Mouse (Mus musculus): Measurements from ENCODE around the gene Tyw1.

Gene Tyw1

GRCm38 (mm10) chr5:130255017-130255720 is at the start of gene Tyw1, which contains the start of gene Sbds:
TSS of gene Tyw1 (plus strand) at chr5:130255619.
TSS of gene Sbds (minus strand) at chr5:130255530.
- DNase-seq (ENCODE audit: low read depth, low spot score): peak; percentile 99

GRCm38 (mm10) chr5:130207299-130207698 is 48.1 kb upstream of the Tyw1 start:
- no peak for DNase-seq (ENCODE audit: low read depth, low spot score)

GRCm38 (mm10) chr5:130212956-130213355 is 42.5 kb upstream of the Tyw1 start:
- no peak for DNase-seq (ENCODE audit: low read depth, low spot score)

- DNase-seq (ENCODE audit: low read depth, low spot score): no peak
Observed at GRCm38 (mm10) chr5:130216781-130217180, 38.6 kb upstream of the Tyw1 start, which contains the start of gene Tmem248. TSS of gene Tmem248 (plus strand) at chr5:130217081.

GRCm38 (mm10) chr5:130217406-130217805 is 38.0 kb upstream of the Tyw1 start:
- no peak for DNase-seq (ENCODE audit: low read depth, low spot score)

GRCm38 (mm10) chr5:130218336-130218735 is 37.1 kb upstream of the Tyw1 start:
- DNase-seq (ENCODE audit: low read depth, low spot score): peak; percentile 61

- no peak for DNase-seq (ENCODE audit: low read depth, low spot score)
Observed at GRCm38 (mm10) chr5:130221316-130221715, 34.1 kb upstream of the Tyw1 start.

- DNase-seq (ENCODE audit: low read depth, low spot score): no peak
Observed at GRCm38 (mm10) chr5:130221760-130222145, 33.7 kb upstream of the Tyw1 start.

- peak; percentile 83 for DNase-seq (ENCODE audit: low read depth, low spot score)
Observed at GRCm38 (mm10) chr5:130222146-130223004, 33.0 kb upstream of the Tyw1 start.

GRCm38 (mm10) chr5:130226790-130227189 is 28.6 kb upstream of the Tyw1 start:
- peak; percentile 42 for DNase-seq (ENCODE audit: low read depth, low spot score)

GRCm38 (mm10) chr5:130228120-130228519 is 27.3 kb upstream of the Tyw1 start:
- no peak for DNase-seq (ENCODE audit: low read depth, low spot score)

- DNase-seq (ENCODE audit: low read depth, low spot score): no peak
Observed at GRCm38 (mm10) chr5:130236302-130236701, 19.1 kb upstream of the Tyw1 start.

GRCm38 (mm10) chr5:130239236-130239635 is 16.2 kb upstream of the Tyw1 start:
- no peak for DNase-seq (ENCODE audit: low read depth, low spot score)

- no peak for DNase-seq (ENCODE audit: low read depth, low spot score)
Observed at GRCm38 (mm10) chr5:130239856-130240255, 15.6 kb upstream of the Tyw1 start.

- DNase-seq (ENCODE audit: low read depth, low spot score): no peak
Observed at GRCm38 (mm10) chr5:130241426-130241825, 14.0 kb upstream of the Tyw1 start.

GRCm38 (mm10) chr5:130247823-130248222 is 7.6 kb upstream of the Tyw1 start:
- DNase-seq (ENCODE audit: low read depth, low spot score): no peak

- DNase-seq (ENCODE audit: low read depth, low spot score): peak; percentile 86
Observed at GRCm38 (mm10) chr5:130254164-130255016, 1.0 kb upstream of the Tyw1 start.

- DNase-seq (ENCODE audit: low read depth, low spot score): peak; percentile 25
Observed at GRCm38 (mm10) chr5:130255799-130256525, 543 bp downstream of the Tyw1 start.

- DNase-seq (ENCODE audit: low read depth, low spot score): peak; percentile 98
Observed at GRCm38 (mm10) chr5:130256678-130257271, 1.4 kb downstream of the Tyw1 start.

- no peak for DNase-seq (ENCODE audit: low read depth, low spot score)
Observed at GRCm38 (mm10) chr5:130257303-130257702, 1.9 kb downstream of the Tyw1 start.

- DNase-seq (ENCODE audit: low read depth, low spot score): no peak
Observed at GRCm38 (mm10) chr5:130263454-130263853, 8.0 kb downstream of the Tyw1 start.
